Mouse (Mus musculus): ENCODE data around the gene Smad5. TPM values are rescaled to one million over a fixed set of nuclear protein-coding genes. Genes with fewer than 3 reads are reported as not detected.

Gene Smad5
- 10 to 100 TPM; 21.5 to 24.9 TPM for total RNA-seq (2023)

DNA sequence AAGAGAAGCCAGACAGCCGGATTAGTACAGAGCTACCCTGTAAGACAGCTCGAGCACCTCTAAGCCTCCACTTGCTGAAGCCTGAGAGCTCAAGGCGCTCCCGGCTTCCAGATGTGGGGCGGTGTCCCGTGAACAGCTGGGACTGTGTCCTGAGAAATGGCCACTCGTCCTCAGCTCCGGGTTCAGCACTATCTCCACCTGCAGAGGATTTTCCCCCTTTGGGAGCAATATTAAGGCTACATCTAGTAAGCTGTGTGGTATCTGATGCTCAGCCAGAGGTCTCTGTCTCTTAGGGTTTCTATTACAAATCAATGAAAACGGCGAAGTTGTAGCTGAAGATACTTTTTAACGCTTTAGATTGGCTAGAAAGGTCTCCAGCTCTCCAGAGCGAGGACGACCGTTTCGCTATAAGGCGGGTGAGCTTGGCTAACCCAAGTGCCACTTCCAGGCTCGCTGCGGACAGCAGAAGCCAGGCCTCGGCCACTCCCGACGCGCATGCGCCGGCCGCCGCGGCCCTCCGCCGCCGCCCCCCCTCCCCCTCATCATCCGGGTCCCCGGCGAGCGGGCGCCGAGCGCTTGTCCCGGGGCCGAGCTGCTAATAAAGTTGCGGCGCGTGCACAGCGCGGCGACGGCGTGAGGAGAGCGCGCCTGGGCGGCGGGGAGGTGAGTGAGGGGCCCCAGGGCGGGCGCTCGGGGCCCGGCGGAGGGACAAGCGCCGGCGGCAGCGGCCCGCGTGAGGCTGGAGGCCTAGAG, at the start of gene Smad5:
TSS of gene Smad5 (plus strand) at position 542 of the 753 bp plus-strand sequence.

DNA sequence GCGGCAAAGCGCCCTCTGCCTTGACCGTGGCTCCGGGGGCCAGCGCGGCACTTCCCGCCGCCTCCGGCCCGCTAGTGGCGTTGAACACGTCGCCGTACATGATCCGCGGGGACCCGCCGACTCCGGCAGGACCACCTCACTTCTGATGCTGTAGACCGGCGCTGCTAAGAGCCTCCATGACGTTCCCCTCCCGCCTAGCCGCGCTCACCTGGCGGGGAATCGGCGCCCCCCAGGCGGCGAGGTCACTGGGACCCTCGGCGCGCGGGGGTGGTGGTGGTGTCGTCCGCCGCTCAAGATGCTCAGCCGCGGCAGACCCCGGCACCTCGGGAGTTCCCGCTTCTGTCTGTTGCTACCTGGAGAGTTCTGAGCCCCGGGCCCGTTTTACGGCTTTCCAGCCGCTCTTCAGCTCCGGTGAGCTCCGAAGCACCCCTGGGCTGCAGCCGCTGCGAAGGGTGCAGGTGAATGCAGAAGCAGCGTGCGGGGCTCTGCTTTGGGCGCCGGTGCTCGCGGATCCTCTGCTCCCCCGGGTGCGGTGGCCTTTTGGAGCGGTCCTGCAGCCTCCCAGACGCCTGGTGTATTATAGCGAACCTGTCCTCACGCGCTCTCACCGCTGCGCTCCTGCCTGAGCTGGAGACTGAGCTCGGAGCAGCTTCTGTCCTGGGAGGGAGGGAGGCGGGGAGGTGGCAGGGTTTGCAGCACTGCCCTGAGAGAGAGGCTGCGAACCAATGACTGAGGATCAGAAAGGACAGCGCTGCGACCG, 50.6 kb downstream of the Smad5 start, which contains the start of gene Gm45623:
TSS of gene Gm45623 (minus strand) at position 636 of the 760 bp plus-strand sequence.

Other genes starting within 250 kb of the Smad5 start
- gene Il9, start 220.8 kb upstream of the Smad5 start, total RNA-seq (2023) = not detected
- gene Fbxl21, start 180.5 kb upstream of the Smad5 start, total RNA-seq (2023) = 1 to 10 TPM in 1 of 2 experiments, under 1 TPM in 1; 0.39 to 1.3 TPM
- gene Lect2, start 154.5 kb upstream of the Smad5 start, total RNA-seq (2023) = not detected
- 100 to 1,000 TPM; 753 to 887 TPM for gene Tgfbi, start 93.5 kb upstream of the Smad5 start, total RNA-seq (2023)
- not detected for gene Gm45623, start 50.8 kb downstream of the Smad5 start, total RNA-seq (2023)
- not detected for gene Trpc7, start 193.0 kb downstream of the Smad5 start, total RNA-seq (2023)

Data from monocyte, adult 59 days (primary cell).